Mouse (Mus musculus) frontal cortex, adult 2 months (tissue): ENCODE results near the gene Decr2. TPM values are rescaled to one million over a fixed set of nuclear protein-coding genes. Genes with fewer than 3 reads are reported as not detected.
"Not testable (repeated sequence)": the region's sequence is repeated elsewhere in the genome, so short reads cannot be mapped to it uniquely, and the experiment has no call there.

Experiments
- DNase-seq, 2 experiments: peaks; one replicate each; pipeline ENCODE4 v3.0.0; 2022; ENCODE audit warnings: low spot score in 1 of 2; ENCODE audit errors: extremely low spot score in 1 of 2
- polyA plus RNA-seq: library from polyadenylated mRNA; depleted of rRNA; stranded (reverse); fragments of >200 nt; gene quantifications from 2 replicates; pipeline ENCODE4 v1.2.3, GENCODE M21; 2012; rRNA removed

Gene Decr2
- polyA plus RNA-seq: 39.6 and 41.5 TPM in 2 replicates

DNA sequence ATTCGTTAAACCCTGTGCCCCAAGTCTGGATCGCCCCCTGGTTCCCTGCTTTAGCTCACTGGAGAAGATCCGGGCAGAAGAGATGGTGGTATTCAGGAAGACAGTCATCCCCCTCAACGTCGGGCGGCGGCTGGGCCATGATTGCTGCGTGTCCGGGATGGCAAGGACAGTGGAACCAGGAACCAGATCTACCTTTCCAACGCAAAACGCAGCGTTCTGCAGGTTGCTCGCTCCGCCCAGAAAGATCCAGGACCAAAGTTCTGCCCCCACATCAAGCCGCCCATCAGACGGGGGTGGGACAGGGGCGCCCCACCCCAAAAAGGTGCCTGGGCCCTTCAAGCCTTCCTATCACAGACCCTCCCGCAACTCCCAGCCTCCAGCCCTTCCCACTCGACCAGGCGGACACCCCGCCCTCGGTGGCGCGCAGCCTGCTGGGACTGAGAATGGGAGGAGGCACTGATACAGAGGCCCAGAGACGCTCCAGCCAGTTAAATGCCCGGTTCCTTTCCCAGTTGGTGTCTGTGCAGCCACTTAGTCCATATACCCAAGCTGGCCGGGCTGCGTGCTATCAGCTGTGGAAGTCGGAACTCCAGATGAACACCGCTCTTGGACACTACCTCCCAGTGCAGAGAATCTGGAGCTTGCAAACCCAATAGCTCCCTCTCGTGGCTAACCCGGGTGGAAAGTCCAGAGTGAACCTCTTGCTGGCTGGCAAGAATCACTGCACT is at the start of gene Decr2:
Gene Decr2, minus strand, starts transcription at position 433 of the 728 bp plus-strand sequence.
- peak; percentile 73 to 96 for DNase-seq

- peak in 1 of 2 experiments; percentile 47 for DNase-seq
These were observed 48.8 kb upstream of the Decr2 start for GRCm38 (mm10) chr17:26138901-26139381.

- DNase-seq: peak; percentile 93
These were observed 48.2 kb upstream of the Decr2 start, which contains the start of gene Axin1 for GRCm38 (mm10) chr17:26138239-26138836. Axin1 (plus strand) TSS chr17:26138688.

GRCm38 (mm10) chr17:26137751-26138130 is 47.6 kb upstream of the Decr2 start:
- DNase-seq: no peak

- DNase-seq: no peak
These were observed 47.1 kb upstream of the Decr2 start for GRCm38 (mm10) chr17:26137106-26137750.

DNA sequence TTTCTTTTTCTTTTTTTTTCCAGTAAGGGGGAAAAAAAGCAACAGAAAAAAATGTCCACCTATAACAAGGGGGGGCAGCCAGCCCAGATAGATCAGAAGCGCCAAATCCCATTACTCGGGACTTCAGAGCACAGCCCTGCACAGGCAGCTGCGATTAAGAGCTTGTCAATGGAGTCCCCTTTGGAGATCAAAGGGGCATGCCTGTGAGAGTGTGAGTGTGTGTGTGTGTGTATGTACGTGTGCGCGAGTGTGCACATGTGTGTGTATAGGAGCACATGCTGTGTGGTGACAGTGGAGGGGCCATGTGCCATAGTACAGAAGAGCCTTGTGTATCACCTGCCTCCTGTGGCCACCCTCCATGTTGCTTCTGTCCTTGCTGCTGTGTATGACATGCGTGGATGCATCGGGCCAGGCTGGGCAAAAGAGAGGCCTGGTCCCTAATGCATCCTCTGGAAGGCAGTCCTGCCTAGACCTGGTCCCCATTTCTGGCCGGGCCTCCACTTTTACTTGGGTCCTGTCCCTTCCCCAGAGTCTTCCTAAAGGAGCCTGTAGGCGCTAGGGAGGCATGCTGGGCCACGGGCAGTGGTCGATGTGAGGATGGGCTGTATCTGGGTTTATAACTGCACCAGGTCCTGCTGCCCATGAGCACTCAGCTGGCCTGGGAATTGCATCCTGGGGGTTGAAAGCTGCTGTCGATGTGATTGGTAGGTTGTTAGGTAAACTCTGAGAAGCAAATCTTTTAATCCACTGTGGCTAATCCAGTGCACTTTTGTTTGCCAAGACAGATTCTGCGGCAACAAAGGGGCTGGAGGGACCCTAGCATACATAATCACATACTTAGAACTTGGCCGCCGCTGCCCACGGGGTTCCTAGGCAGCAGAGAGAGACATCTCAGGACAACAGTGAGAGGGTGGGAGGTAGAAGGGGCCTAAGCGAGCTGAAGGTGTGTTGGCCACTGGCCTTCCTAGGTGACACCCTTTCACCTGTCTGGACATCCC is 42.0 kb upstream of the Decr2 start:
- no peak for DNase-seq

- no peak for DNase-seq
These were observed 41.1 kb upstream of the Decr2 start for GRCm38 (mm10) chr17:26131062-26131732.

DNA sequence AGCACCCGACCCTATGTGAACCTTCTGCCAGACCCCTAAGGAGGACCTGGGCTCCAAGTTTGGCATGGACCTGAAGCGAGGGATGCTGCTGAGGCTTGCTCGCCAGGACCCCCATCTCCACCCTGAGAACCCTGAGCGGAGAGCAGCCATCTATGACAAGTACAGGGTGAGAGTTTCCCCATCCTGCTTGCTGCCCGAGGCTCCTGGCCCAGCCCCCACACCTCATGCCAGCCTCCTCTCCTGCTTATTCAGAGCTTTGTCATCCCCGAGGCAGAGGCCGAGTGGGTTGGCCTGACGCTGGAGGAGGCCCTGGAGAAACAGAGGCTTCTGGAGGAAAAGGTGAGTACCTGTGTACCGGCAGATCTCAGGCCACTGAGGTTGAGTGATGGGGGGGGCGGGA is 35.1 kb upstream of the Decr2 start:
- DNase-seq: no peak

DNA sequence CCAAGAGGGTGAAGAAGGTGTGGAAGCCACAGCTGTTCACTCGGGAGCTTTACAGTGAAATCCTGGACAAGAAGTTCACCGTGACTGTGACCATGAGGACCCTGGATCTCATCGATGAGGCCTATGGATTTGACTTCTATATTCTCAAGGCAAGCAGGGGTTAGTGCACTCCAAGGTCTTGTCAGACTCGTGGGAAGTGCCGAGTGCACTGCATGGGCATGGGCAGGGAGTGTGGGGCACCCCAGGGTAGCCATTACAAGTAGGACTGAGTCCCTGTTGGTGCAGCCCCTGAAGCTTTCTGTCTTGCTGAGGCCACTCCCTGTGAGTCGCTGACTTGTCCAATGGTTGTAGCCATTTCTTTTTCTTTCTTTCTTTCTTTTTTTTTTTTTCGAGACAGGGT is 34.4 kb upstream of the Decr2 start:
- DNase-seq: no peak

- peak; percentile 82 to 92 for DNase-seq
These were observed 33.1 kb upstream of the Decr2 start, which contains the start of gene Mrpl28 for GRCm38 (mm10) chr17:26123267-26123684. Mrpl28 (plus strand) TSS chr17:26123500.

- no peak for DNase-seq
These were observed 32.4 kb upstream of the Decr2 start for GRCm38 (mm10) chr17:26122431-26123140.

GRCm38 (mm10) chr17:26119766-26120710 is 29.9 kb upstream of the Decr2 start:
- peak in 1 of 2 experiments; percentile 68 for DNase-seq

- DNase-seq: no peak
These were observed 26.5 kb upstream of the Decr2 start for GRCm38 (mm10) chr17:26116503-26117258.

GRCm38 (mm10) chr17:26115956-26116487 is 25.9 kb upstream of the Decr2 start:
- no peak for DNase-seq

DNA sequence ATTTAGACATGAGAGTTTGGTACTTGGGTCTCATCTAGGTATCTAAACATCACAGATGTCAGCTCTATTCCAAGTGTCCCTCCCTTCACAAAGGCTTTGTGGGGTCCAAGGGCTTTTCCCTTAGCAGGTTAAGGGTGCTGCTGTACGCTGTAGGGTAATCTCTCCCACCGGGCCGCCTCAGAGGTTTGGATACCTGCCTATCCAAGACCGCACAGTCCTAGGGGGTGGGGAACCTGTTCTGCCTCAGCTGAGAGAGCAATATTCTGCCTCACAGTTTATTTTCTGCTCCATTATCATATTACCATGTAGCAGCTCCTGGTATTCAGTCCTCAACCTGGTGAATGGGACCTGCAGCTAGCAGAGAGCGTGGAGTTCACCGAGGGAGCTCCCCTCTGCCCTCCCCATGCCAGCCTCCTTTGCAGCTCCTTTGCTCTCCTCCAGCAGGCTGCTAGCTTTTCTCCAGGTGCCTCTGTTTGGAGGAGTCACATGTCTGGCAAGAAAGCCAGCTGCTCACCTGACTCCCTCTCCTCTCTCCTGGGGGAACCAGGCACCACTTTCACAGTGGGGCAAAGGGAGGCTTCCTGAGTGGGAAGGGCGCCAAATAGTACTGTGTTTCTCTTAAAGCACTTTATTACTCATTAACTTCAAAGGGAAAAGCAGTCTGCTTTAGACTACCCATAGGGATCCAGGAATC is 25.2 kb upstream of the Decr2 start:
- no peak for DNase-seq

- DNase-seq: not testable (repeated sequence)
These were observed 24.3 kb upstream of the Decr2 start for GRCm38 (mm10) chr17:26114461-26114860.
